Mouse (Mus musculus) erythroblast, embryonic 14.5 days (primary cell): Measurements from ENCODE around the gene Il3ra. TPM values are rescaled to one million over a fixed set of nuclear protein-coding genes. Genes with fewer than 3 reads are reported as not detected.

Experiments
- H3K27me3 ChIP-seq: 2 replicates; pipeline ENCODE4 v1.6.1; 2012; ENCODE audit warnings: inconsistent platforms; ENCODE audit not compliant: control insufficient read depth
- H3K36me3 ChIP-seq: 2 replicates; pipeline ENCODE4 v1.6.1; 2012; ENCODE audit warnings: mild to moderate bottlenecking, inconsistent platforms; ENCODE audit not compliant: control insufficient read depth
- H3K4me1 ChIP-seq: 2 replicates; pipeline ENCODE4 v1.6.1; 2012; ENCODE audit warnings: inconsistent platforms; ENCODE audit not compliant: control insufficient read depth
- H3K4me3 ChIP-seq: replicated peaks from 2 replicates; pipeline ENCODE3; 2012; ENCODE audit warnings: moderate library complexity, mild to moderate bottlenecking, inconsistent platforms
- H3K9me3 ChIP-seq: 2 replicates; pipeline ENCODE4 v1.6.1; 2012; ENCODE audit warnings: low read length, inconsistent platforms, mixed read lengths; ENCODE audit not compliant: control insufficient read depth
- GATA1 ChIP-seq: IDR thresholded peaks from 2 replicates; pipeline ENCODE4 v1.6.1; 2012; ENCODE audit warnings: low read length, inconsistent platforms, mixed read lengths
- TAL1 ChIP-seq: IDR thresholded peaks from 3 replicates; pipeline ENCODE4 v1.6.1; 2012; ENCODE audit warnings: low read length, inconsistent platforms, mixed read lengths
- polyA plus RNA-seq: library from polyadenylated mRNA; stranded (reverse); fragments of >175 nt; gene quantifications from 2 replicates; pipeline ENCODE4 v1.2.3, GENCODE M21; 2012

The Il3ra gene
- polyA plus RNA-seq, 1 experiment = 0.66 TPM

DNA sequence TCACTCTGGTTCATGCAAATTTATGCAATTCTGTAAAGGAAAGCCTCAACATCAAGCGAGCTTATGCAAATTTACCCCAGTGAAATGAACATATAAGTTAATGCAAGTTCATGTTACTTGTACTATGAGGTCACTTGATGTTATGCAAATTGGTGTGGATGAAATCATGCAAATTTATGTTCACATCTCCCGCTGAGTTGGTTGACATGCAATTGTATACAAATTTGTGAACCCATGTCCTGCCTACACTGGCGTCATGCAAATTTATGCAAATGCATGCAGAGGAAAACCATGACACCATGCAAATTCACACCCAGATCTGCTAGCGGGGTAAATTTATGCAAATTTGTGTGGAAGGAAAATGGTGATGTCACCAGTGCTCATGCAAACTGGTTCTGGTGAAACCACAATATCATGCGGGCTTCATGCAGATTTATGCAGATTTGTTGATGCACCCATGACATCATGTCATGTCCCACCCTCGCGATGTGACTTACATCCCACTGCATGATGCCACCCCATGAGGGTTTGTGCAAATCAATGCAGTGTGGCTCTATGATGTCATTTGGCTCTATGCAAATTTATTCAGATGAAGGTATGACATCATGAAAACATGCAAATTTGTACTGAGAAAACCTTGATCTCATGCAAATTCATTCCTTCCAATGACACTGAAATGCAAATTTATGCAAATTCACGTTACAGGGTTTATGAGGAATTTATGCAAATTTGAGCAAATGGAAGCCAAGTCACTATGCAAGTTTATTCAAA, 7.8 kb downstream of the Il3ra start:
- Histone ChIP-seq H3K36me3 (peaks cover 13% of the 10 kb centered on the region), H3K4me3 (no peak overlapping the region), H3K4me1 (no peaks in the 10 kb centered on the region), H3K9me3 (peaks cover 68% of the 10 kb centered on the region), H3K27me3 (peaks cover 5% of the 10 kb centered on the region; the same call in 1 of the 2 replicates)
- TF ChIP-seq TAL1 = no peak
- no peak for TF ChIP-seq GATA1

DNA sequence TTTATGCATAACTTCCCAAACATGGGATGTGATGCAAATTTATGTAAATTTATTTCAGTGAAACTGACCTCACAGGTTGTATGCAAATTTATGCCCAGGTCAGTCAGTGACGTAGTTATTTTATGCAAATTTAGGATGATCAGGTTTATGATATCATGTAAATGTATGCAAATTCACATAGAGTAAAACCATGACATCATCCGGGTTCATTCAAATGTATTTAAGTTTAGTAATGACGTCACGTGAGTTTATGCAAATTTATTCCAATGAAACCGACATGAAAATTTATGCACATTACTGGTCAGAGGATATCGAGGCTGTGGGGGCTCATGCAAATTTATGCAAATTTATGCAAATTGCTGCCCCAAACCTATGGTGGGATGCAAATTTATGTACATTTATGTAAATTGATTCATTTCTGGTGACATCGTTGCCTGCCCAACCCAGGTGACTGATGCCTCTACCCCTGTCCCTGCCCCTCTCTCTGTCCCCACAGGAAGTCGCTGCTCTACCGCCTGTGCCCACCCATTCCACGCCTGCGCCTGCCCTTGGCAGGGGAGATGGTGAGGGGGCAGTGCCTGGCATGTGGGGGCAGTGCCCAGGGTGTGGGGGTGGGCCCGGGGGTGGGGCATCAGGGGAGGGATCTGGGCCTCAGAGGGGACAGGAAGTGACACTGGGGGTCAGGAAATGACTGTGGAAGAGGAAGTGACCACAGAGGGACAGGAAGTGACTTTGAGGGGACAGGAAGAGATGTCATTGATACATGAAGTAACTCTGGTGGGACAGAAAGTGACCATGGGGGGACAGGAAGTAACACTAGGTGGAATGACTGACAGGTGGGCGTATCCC, 8.7 kb downstream of the Il3ra start:
- no peak for TF ChIP-seq GATA1
- TF ChIP-seq TAL1 = no peak
- Histone ChIP-seq H3K9me3 (peaks cover 60% of the 10 kb centered on the region), H3K27me3 (peaks cover 5% of the 10 kb centered on the region; the same call in 1 of the 2 replicates), H3K4me3 (no peak overlapping the region), H3K36me3 (peaks cover 7% of the 10 kb centered on the region), H3K4me1 (no peaks in the 10 kb centered on the region)

DNA sequence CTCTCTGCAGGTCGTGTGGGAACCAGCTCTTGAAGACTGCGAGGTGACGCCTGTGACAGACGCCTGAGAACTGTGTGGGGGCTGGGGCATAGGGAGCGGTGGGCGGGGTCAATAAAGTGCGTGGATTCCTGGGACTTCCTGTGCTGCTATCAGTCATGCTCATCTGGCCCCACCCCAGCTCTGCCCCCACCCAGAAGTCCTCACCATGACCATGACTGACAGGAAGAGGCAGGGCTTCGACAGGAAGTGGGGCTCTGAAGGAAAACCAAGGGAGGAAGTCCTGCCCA, 9.2 kb downstream of the Il3ra start:
- Histone ChIP-seq H3K4me3 (no peak overlapping the region), H3K9me3 (peaks cover 54% of the 10 kb centered on the region), H3K27me3 (no peaks in the 10 kb centered on the region; the same call in 1 of the 2 replicates), H3K36me3 (peaks cover 2% of the 10 kb centered on the region), H3K4me1 (no peaks in the 10 kb centered on the region)
- TF ChIP-seq TAL1 (no peak), GATA1 (no peak)

DNA sequence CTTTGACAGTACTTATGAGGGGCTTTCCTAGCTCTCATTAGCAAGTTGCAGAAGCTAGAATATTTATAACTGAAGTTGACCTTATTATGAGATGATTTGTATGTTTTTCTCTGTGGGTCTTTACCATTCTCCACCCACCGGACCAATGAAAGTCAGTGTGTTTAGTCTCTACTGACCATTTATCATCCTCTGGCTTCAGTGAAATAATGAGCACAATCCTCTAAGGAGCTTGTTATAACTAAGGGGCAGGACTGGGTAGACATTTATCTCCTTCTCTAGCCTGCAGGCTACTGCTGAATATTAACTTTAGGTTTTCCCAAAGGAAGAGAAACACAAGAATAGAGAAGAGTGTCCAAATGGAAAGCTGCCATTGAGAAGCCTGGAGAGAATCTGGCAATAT, 49.5 kb downstream of the Il3ra start:
- no peaks in the 10 kb centered on the region for H3K27me3 ChIP-seq
- no peak for TF ChIP-seq TAL1
- H3K9me3 ChIP-seq = no peaks in the 10 kb centered on the region
- H3K4me3 ChIP-seq = no peak overlapping the region
- no peaks in the 10 kb centered on the region for H3K4me1 ChIP-seq
- H3K36me3 ChIP-seq = no peaks in the 10 kb centered on the region

DNA sequence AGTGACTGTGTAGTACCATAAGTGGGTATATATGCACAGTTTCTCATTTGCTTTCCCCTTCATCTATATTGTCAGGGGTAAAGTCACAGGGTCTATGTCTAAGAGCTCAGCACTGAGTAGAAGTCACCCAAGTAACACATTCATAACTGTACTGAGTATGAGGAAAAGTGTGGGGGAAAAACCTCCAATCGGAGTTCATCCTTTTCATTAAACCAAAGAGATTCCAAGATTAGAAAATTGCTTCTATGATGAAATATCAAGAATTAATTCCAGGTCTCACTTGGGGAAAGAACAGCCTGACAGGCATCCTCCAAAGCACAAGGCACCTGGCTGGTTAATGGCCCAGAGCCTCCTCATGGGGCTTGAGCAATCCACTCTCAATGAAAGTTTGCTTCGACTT, 54.9 kb downstream of the Il3ra start, which contains the start of gene Olfr721-ps1:
TSS of gene Olfr721-ps1 (plus strand) at position 301 of the 400 bp plus-strand sequence.
- no peak within 1 kb of the TSS for H3K4me3 ChIP-seq
- TF ChIP-seq TAL1 (no peak), GATA1 (no peak)
- H3K4me1 ChIP-seq = no peaks in the 10 kb centered on the region
- H3K9me3 ChIP-seq = no peaks in the 10 kb centered on the region
- H3K36me3 ChIP-seq = no peaks in the 10 kb centered on the region
- H3K27me3 ChIP-seq = no peaks in the 10 kb centered on the region

Other genes with a start within 250 kb of the Il3ra start
- gene Psmd6, start 225.3 kb upstream of the Il3ra start, polyA plus RNA-seq = 3.8 and 6.8 TPM in 2 replicates
- not detected in 2 replicates for gene Olfr720, start 159.4 kb upstream of the Il3ra start, polyA plus RNA-seq
- not detected in 2 replicates for gene Olfr31, start 23.4 kb upstream of the Il3ra start, polyA plus RNA-seq
- not detected in 2 replicates for gene Olfr721-ps1, start 55.0 kb downstream of the Il3ra start, polyA plus RNA-seq